In the genomic region with DNA sequence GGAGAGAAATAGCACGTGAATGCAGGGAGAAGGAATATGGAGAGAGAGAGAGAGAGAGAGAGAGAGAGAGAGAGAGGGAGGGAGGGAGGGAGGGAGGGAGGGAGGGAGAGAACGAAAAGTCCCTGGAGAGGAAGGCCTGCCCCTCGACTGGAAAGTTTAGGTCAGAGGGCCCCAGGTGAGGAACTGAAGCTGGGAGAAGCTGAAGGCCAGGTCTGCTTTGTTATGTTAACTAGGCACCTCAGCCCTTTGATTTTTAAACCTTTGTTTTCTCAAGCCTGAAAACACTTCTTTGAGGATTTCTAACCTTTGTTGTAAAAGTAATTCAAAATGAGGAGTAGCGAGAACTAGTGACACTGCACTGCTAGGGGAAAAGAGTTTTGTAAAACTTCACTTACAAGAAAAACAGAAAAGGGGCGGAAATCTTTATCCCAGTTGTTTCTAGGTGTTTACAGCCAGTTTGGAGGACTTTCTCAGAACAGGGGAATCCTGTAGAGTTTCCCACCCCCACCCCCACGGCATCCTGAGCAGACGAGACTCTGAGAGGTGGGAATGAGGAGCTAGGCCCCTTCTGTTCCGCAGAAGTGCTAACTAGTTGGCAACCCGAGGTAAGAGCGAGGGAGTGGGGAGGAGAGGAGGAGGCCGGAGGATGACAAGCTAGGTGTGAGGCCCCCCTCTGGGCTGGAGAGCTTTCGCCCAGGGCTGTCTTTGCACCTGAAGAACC, we compare ENCODE assay signal across 16 mouse cellular contexts.
DNase-seq lines count a peak whose midpoint lies in the region; ATAC-seq and TF ChIP-seq lines count a peak whose summit lies in the region.
"Had no signal": no experiment of that assay in that cellular context is flagged by ENCODE, and none has a peak within 500 bp of the region (broad histone marks: within the 10 kb centered on the region; RNA-seq: fewer than 3 reads in every experiment).

No protein-coding gene starts in this region.

- H3K36me3 ChIP-seq in hindbrain, embryonic 10.5 days = no peaks in the 10 kb centered on the region; the same call in 1 of the 2 replicates
- no peaks in the 10 kb centered on the region for H3K36me3 ChIP-seq in hindbrain, embryonic 11.5 days (ENCODE audit: control insufficient read depth, insufficient read depth, low read length)
- no peaks in the 10 kb centered on the region for H3K36me3 ChIP-seq in E14TG2a.4 (ENCODE audit: insufficient read depth, low read length)
- no peaks in the 10 kb centered on the region for H3K36me3 ChIP-seq in forebrain, embryonic 14.5 days (ENCODE audit: control insufficient read depth, insufficient read depth, low read length)

- ATAC-seq in hindbrain, embryonic 11.5 days (ENCODE audit: low FRiP score) = no peak
- ATAC-seq in forebrain, embryonic 14.5 days = peak; percentile 26; the same call in 1 of the 2 replicates

- no peak overlapping the region for H3K4me2 ChIP-seq in hindbrain, embryonic 11.5 days (replicated peaks; ENCODE audit: low read depth, low read length)
- H3K4me2 ChIP-seq in forebrain, embryonic 14.5 days (ENCODE audit: low read length) = no peak overlapping the region
- H3K4me2 ChIP-seq: lung, embryonic 14.5 days had no signal

- H3K4me3 ChIP-seq in hindbrain, embryonic 10.5 days = no peak overlapping the region; the same call in 1 of the 2 replicates
- no peak overlapping the region for H3K4me3 ChIP-seq in hindbrain, embryonic 11.5 days (ENCODE audit: low read depth, low read length)
- peak overlapping the region; percentile 66 for H3K4me3 ChIP-seq in E14TG2a.4 (replicated peaks; ENCODE audit: low read length)
- H3K4me3 ChIP-seq in forebrain, embryonic 14.5 days (ENCODE audit: low read depth, low read length) = no peak overlapping the region

- H3K9me3 ChIP-seq in hindbrain, embryonic 10.5 days = peaks cover 4% of the 10 kb centered on the region; the same call in 1 of the 2 replicates
- H3K9me3 ChIP-seq in hindbrain, embryonic 11.5 days (ENCODE audit: control insufficient read depth, low read length) = no peaks in the 10 kb centered on the region
- peaks cover 39% of the 10 kb centered on the region for H3K9me3 ChIP-seq in E14TG2a.4 (ENCODE audit: low read length)
- no peaks in the 10 kb centered on the region for H3K9me3 ChIP-seq in forebrain, embryonic 14.5 days (replicated peaks; ENCODE audit: control insufficient read depth, low read length)

- peak overlapping the region; percentile 54; the same call in 1 of the 2 replicates for H3K27ac ChIP-seq in hindbrain, embryonic 10.5 days
- H3K27ac ChIP-seq in hindbrain, embryonic 11.5 days (ENCODE audit: low read depth, low read length) = no peak overlapping the region
- no peak overlapping the region for H3K27ac ChIP-seq in forebrain, embryonic 14.5 days (ENCODE audit: low read depth, low read length)
- H3K27ac ChIP-seq: kidney, postnatal 0 days; macrophage had no signal

- WGBS in hindbrain, embryonic 10.5 days = 12% methylated on average over 11 of the region's 12 CpGs
- 15% methylated on average over 11 of the region's 12 CpGs for WGBS in hindbrain, embryonic 11.5 days
- 11% methylated on average over 12 of the region's 12 CpGs for WGBS in forebrain, embryonic 14.5 days

- H3K9ac ChIP-seq in hindbrain, embryonic 11.5 days (ENCODE audit: low read depth, low read length) = no peak overlapping the region
- peak overlapping the region; percentile 2; the same call in 1 of the 2 replicates for H3K9ac ChIP-seq in forebrain, embryonic 14.5 days (ENCODE audit: low read length)
- H3K9ac ChIP-seq: lung, embryonic 14.5 days had no signal

- intact Hi-C loops in gastrocnemius, postnatal 14 days (cut with DNase I; ENCODE audit: low total_unique reads) = no loop called here

- H3K4me1 ChIP-seq in hindbrain, embryonic 10.5 days (replicated peaks) = peaks cover 28% of the 10 kb centered on the region
- H3K4me1 ChIP-seq in hindbrain, embryonic 11.5 days (replicated peaks; ENCODE audit: control insufficient read depth, insufficient read depth, low read length) = no peaks in the 10 kb centered on the region
- peaks cover 26% of the 10 kb centered on the region for H3K4me1 ChIP-seq in E14TG2a.4 (replicated peaks; ENCODE audit: low read depth, low read length)
- 0 out of 2 replicates have a peak, but pooled peaks cover 3% of the 10 kb centered on the region for H3K4me1 ChIP-seq in forebrain, embryonic 14.5 days (ENCODE audit: control insufficient read depth, insufficient read depth, low read length)

- no peak for TF ChIP-seq CTCF in E14TG2a.4 (conservative IDR thresholded peaks at IDR 0.05; ENCODE audit: low read length)

- H3K27me3 ChIP-seq in hindbrain, embryonic 10.5 days (ENCODE audit: insufficient read depth, poor library complexity, severe bottlenecking) = no peaks in the 10 kb centered on the region
- H3K27me3 ChIP-seq in hindbrain, embryonic 11.5 days (ENCODE audit: control insufficient read depth, insufficient read depth, low read length) = no peaks in the 10 kb centered on the region
- H3K27me3 ChIP-seq in E14TG2a.4 (ENCODE audit: insufficient read depth, low read length) = peaks cover 25% of the 10 kb centered on the region
- no peaks in the 10 kb centered on the region for H3K27me3 ChIP-seq in forebrain, embryonic 14.5 days (replicated peaks; ENCODE audit: control insufficient read depth, insufficient read depth, low read length)

- DNase-seq in hindbrain, embryonic 10.5 days (ENCODE audit: low spot score) = no peak
- no peak for DNase-seq in hindbrain, embryonic 11.5 days (ENCODE audit: low spot score)
- peak; percentile 86 for DNase-seq in R1 (ENCODE audit: low read depth, low spot score)
- no peak for DNase-seq in forebrain, embryonic 14.5 days (ENCODE audit: low spot score)
- no peak for DNase-seq in gastrocnemius, postnatal 14 days
- DNase-seq in T-cell, adult 2 months (ENCODE audit: low spot score) = no peak
- no peak for DNase-seq in adrenal gland, adult 8-10 months
- DNase-seq: adrenal gland, postnatal 10 days; cerebellum, adult 9-10 months; heart, adult 18-20 months; heart, postnatal 14 days; lung, embryonic 14.5 days; thymus, postnatal 36 days had no signal
